Mouse (Mus musculus): ENCODE results near the gene Sc5d.

GRCm38 (mm10) chr9:42277606-42278005 is 13.6 kb upstream of the Sc5d start:
- TF ChIP-seq CTCF (IDR thresholded peaks at IDR 0.05; ENCODE audit: low read depth): no peak
- no peak for TF ChIP-seq EP300 (IDR thresholded peaks at IDR 0.05; ENCODE audit: low read depth)

Data from heart, postnatal 0 days (tissue).